Mouse (Mus musculus) midbrain, embryonic 11.5 days (tissue): Measurements from ENCODE around the gene Egfr. TPM values are rescaled to one million over a fixed set of nuclear protein-coding genes. Genes with fewer than 3 reads are reported as not detected.

ENCODE experiments used
- ATAC-seq: fragments of 200-750 bp; cut with Nextera tagmentation; 2 replicates; pipeline ENCODE4 v1.8.0; 2017; ENCODE audit warnings: moderate TSS enrichment, moderate library complexity; ENCODE audit not compliant: low FRiP score
- DNase-seq: peaks from one replicate; pipeline ENCODE4 v3.0.0; 2015; ENCODE audit warnings: low spot score; ENCODE audit errors: missing footprints
- H3K27ac ChIP-seq: fragments of 300-500 bp; sonication (generic); 2 replicates; pipeline ENCODE4 v1.5.1; 2014; ENCODE audit warnings: low read depth, low read length
- H3K27me3 ChIP-seq: fragments of 300-500 bp; sonication (generic); 2 replicates; pipeline ENCODE4 v1.6.1; 2014; ENCODE audit warnings: mild to moderate bottlenecking, low read length, moderate library complexity, mixed read lengths; ENCODE audit not compliant: control insufficient read depth, insufficient read depth
- H3K36me3 ChIP-seq: fragments of 300-500 bp; sonication (generic); 2 replicates; pipeline ENCODE4 v1.6.1; 2014; ENCODE audit warnings: mild to moderate bottlenecking, low read length, moderate library complexity, mixed read lengths; ENCODE audit not compliant: control insufficient read depth, insufficient read depth
- H3K4me1 ChIP-seq: fragments of 300-500 bp; sonication (generic); 2 replicates; pipeline ENCODE4 v1.6.1; 2014; ENCODE audit warnings: low read length; ENCODE audit not compliant: control insufficient read depth, insufficient read depth
- H3K4me2 ChIP-seq: fragments of 300-500 bp; sonication (generic); 2 replicates; pipeline ENCODE4 v1.6.1; 2014; ENCODE audit warnings: mild to moderate bottlenecking, moderate library complexity
- H3K4me3 ChIP-seq: fragments of 300-500 bp; sonication (generic); 2 replicates; pipeline ENCODE4 v1.5.1; 2014; ENCODE audit warnings: low read depth, low read length
- H3K9ac ChIP-seq: fragments of 300-500 bp; sonication (generic); 2 replicates; pipeline ENCODE4 v1.6.1; 2014; ENCODE audit warnings: low read length
- H3K9me3 ChIP-seq: fragments of 300-500 bp; sonication (generic); 2 replicates; pipeline ENCODE4 v1.6.1; 2016; ENCODE audit warnings: low read length; ENCODE audit not compliant: control insufficient read depth
- WGBS: fragments of 180-500 bp; shearing (Covaris S2); extraction: QIAGEN DNeasy Blood & Tissue Kit; methylation state at CpG from one replicate; pipeline ENCODE4 v1.1.7; 2014; 5-methylcytosine and 5-hydroxymethylcytosine counted together
- polyA plus RNA-seq: library from polyadenylated mRNA; unstranded; fragments of >200 nt; fragmentation: Nextera tagmentation; extraction: Ambion mirVana; gene quantifications from 2 replicates; pipeline ENCODE4 v1.2.1, GENCODE M21; 2014

Gene Egfr
- polyA plus RNA-seq, 1 experiment from 2014 or later = 4.5 TPM

DNA sequence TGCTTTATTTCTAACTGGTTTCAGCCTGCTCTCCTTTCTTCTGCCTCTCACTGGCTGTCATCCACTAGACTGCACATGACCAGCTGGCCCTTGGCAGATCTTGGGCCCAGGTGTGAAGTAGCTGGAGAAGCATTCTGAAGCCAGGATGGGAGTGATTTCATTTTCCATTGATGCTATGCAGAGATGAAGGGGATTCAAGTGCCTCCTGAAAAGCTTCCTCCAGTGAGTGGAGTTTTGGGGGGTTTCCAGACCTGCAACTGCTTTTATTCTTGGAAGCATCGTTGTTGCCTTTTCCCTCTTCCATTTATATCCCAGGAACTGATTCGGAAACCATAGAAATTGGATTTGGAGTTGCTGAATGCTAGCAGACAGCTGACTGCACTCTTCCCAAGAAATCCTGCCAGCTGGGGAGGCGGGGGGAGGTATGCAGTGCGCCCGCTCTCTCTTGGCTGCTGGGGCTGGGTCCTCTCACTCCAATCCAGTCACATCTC lies 80.0 kb downstream of the Egfr start:
- DNase-seq = no peak
- 77% methylated on average over 5 of the region's 5 CpGs for WGBS
- no peaks in the 10 kb centered on the region for H3K27me3 ChIP-seq
- no peak for ATAC-seq
- H3K4me2 ChIP-seq = no peak overlapping the region
- no peaks in the 10 kb centered on the region for H3K36me3 ChIP-seq
- no peak overlapping the region for H3K9ac ChIP-seq
- no peaks in the 10 kb centered on the region for H3K9me3 ChIP-seq
- no peaks in the 10 kb centered on the region for H3K4me1 ChIP-seq
- no peak overlapping the region for H3K4me3 ChIP-seq
- no peak overlapping the region for H3K27ac ChIP-seq

DNA sequence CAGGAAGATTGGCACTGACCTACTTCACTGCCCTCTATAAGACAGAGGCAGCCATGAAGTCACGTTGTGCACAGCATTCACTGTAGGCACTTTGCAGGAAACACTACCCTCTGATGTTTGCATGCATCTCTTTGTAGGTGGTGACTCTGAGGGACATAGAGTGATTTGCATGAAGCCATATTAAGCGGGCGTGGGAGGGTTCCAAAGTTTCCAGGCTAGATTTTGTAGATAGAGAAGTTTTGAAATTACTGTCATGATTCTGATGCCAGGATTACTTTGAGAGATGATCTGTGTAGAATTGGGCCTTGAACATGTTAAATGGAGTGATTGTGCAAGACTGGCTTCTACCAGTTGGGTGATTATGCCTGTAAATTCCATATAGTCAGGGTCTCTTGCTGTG lies 86.8 kb downstream of the Egfr start:
- Histone ChIP-seq H3K27me3 (no peaks in the 10 kb centered on the region), H3K27ac (no peak overlapping the region), H3K4me3 (no peak overlapping the region), H3K4me1 (no peaks in the 10 kb centered on the region), H3K36me3 (no peaks in the 10 kb centered on the region), H3K9me3 (no peaks in the 10 kb centered on the region), H3K4me2 (no peak overlapping the region), H3K9ac (no peak overlapping the region)
- ATAC-seq (no peak), DNase-seq (no peak)
- 89% methylated on average over 3 of the region's 3 CpGs for WGBS

DNA sequence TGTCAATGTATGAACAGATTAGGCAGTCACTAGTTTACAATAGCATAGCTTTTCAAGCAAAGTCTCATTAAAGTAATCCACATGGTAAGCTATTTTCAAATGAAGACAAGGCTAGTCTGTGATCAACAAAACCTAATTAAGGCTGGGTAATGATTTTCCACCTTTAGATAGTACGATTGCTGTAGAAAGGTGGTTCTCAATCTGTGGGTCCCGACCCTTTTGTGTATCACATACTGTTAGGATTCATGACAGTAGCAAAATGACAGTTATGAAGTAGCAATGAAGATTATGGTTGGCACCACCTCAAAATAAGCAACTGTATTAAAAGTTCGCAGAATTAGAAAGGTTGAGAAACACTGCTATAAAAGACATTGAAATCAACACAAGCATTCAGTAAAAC lies 90.9 kb downstream of the Egfr start:
- Histone ChIP-seq H3K27me3 (no peaks in the 10 kb centered on the region), H3K4me1 (no peaks in the 10 kb centered on the region), H3K27ac (no peak overlapping the region), H3K4me3 (no peak overlapping the region), H3K36me3 (no peaks in the 10 kb centered on the region), H3K4me2 (no peak overlapping the region), H3K9me3 (no peaks in the 10 kb centered on the region), H3K9ac (no peak overlapping the region)
- 95% methylated on average over 3 of the region's 3 CpGs for WGBS
- DNase-seq (no peak), ATAC-seq (no peak)

DNA sequence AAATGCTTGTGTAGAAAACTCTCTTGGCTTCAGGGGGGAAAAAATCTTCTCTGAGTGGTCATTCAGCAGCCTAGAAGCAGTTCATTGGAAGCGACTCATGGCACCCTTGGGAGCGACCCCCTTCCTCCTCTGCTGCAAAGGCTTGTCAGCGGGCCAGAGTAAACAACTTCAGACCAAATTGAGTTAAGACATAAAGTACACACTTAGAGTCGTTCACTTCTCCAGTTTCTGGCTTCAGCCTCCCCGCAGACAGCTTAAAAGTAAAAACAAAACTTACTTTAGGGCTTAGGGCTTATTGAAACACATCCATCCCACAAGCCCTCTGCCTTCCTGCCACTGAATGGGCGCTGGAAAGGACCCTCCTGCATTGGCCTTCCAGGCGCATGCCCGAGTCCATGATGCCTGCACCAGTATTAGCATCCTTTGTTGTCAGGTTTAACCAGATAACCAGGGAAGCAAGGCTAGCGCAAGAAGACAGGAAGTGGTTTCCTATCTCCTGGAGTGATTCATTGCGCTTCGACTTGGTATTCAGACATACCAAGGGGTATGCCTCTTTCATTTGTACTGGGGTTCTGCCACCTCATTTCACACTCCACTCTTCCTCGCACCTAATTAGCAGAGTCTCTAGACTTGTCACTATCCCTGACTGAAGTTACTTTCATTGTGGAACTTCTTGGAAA lies 92.0 kb downstream of the Egfr start:
- 68% methylated on average over 12 of the region's 12 CpGs for WGBS
- DNase-seq (no peak), ATAC-seq (no peak)

DNA sequence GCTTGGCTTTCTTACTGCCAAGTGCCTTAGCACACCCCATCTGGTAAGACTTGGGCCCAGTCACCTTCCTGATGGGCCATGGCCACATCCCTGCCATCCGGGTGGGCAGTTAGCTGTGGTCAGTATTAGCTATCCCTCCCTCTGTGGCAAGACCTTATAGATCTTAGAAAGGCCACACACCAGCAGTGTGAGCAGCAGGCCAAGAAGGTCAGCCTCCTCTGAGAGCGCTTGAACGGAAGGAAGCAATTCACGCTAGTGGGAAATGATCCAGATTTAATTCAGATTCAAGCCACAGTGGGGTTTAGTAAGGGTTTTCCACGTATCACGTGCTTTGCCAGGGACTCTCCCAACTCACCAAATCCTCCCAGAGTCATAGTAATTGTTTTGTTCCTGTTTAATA lies 96.9 kb downstream of the Egfr start:
- no peak overlapping the region for H3K9ac ChIP-seq
- no peak for DNase-seq
- 0 out of 2 replicates have a peak, but pooled peaks cover 3% of the 10 kb centered on the region for H3K4me1 ChIP-seq
- no peak for ATAC-seq
- WGBS = 46% methylated on average over 6 of the region's 6 CpGs
- no peaks in the 10 kb centered on the region for H3K36me3 ChIP-seq
- H3K9me3 ChIP-seq = no peaks in the 10 kb centered on the region
- no peak overlapping the region for H3K4me2 ChIP-seq
- H3K27me3 ChIP-seq = no peaks in the 10 kb centered on the region
- H3K4me3 ChIP-seq = no peak overlapping the region
- H3K27ac ChIP-seq = no peak overlapping the region

More for the DNA sequence above, 92.0 kb downstream of the Egfr start:
- no peak overlapping the region for H3K27ac ChIP-seq
- H3K9me3 ChIP-seq = no peaks in the 10 kb centered on the region
- no peaks in the 10 kb centered on the region for H3K27me3 ChIP-seq
- no peaks in the 10 kb centered on the region for H3K36me3 ChIP-seq
- no peak overlapping the region for H3K9ac ChIP-seq
- no peak overlapping the region for H3K4me3 ChIP-seq
- 0 out of 2 replicates have a peak, but pooled peaks cover 3% of the 10 kb centered on the region for H3K4me1 ChIP-seq
- H3K4me2 ChIP-seq = no peak overlapping the region

DNA sequence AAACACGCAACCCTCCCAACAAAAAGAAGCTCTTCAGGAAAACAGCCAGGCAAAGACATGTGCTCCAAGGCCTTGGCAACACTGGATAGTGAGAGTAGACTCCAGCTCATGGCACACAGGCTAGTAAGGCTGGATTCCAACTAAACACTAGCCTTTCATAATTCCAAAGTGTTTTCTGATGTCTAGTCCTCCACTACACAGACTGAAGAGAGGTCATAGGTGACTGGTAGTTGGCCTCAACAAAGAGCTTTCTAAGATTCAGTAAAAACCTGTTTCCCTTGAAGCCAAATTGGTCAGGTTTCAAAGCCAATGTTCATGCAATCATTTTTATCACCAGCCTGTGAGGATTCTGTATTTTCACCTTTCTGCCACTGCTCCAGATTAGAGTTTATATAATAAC lies 99.4 kb downstream of the Egfr start:
- no peaks in the 10 kb centered on the region for H3K36me3 ChIP-seq
- 0 out of 2 replicates have a peak, but pooled peaks cover 3% of the 10 kb centered on the region for H3K4me1 ChIP-seq
- no peak overlapping the region for H3K4me3 ChIP-seq
- H3K27me3 ChIP-seq = no peaks in the 10 kb centered on the region
- 88% methylated on average over 1 of the region's 1 CpGs for WGBS
- ATAC-seq = no peak
- H3K27ac ChIP-seq = no peak overlapping the region
- H3K9me3 ChIP-seq = no peaks in the 10 kb centered on the region
- no peak overlapping the region for H3K9ac ChIP-seq
- DNase-seq = no peak
- no peak overlapping the region for H3K4me2 ChIP-seq

DNA sequence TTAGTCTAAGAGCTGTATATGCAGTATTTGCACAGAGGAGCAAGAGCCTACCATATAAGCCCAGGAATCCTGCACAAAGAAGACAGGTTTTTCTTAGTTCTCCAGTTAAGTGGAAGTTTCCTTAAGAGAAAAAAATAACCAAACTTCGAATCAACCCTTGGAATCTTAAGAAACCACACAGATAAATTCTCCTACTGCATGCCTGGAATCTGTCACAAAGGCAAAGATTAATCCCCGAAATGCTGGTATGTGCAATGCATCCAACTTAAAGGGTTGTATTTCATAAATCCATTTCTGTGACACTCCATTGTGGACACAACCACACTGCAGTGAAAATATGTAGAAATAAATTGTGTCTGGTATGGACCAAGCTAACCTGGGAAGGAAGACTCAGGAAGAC lies 102.1 kb downstream of the Egfr start:
- WGBS = 80% methylated on average over 2 of the region's 2 CpGs

DNA sequence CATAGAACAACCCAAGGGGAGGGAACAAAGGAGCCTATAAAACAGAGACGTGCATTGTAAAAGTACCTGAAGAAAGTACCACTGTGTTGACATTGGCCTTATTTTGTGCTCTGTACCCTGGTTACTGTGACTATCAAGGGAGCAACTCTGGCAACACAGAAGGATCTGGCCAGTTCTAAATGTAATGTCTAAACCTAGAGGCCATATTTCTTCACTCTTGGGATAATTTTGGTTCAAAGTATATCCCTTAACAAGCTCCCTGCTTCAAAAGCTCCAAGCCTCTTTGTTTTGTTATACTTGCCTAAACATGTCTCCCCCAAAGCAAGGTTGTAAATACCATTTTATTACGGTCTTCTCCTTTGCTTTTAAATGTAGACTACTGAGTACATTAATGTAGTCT lies 105.3 kb downstream of the Egfr start:
- WGBS = 84% methylated on average over 2 of the region's 2 CpGs
- ATAC-seq (no peak), DNase-seq (no peak)
- no peaks in the 10 kb centered on the region for H3K9me3 ChIP-seq
- no peaks in the 10 kb centered on the region for H3K4me1 ChIP-seq
- no peak overlapping the region for H3K4me3 ChIP-seq
- H3K4me2 ChIP-seq = no peak overlapping the region
- H3K36me3 ChIP-seq = no peaks in the 10 kb centered on the region
- no peak overlapping the region for H3K27ac ChIP-seq
- H3K27me3 ChIP-seq = no peaks in the 10 kb centered on the region
- no peak overlapping the region for H3K9ac ChIP-seq

More for the DNA sequence above, 102.1 kb downstream of the Egfr start:
- Histone ChIP-seq H3K9me3 (no peaks in the 10 kb centered on the region), H3K4me1 (no peaks in the 10 kb centered on the region), H3K4me2 (no peak overlapping the region), H3K27me3 (no peaks in the 10 kb centered on the region), H3K36me3 (no peaks in the 10 kb centered on the region), H3K27ac (no peak overlapping the region), H3K4me3 (no peak overlapping the region), H3K9ac (no peak overlapping the region)
- ATAC-seq (no peak), DNase-seq (no peak)

DNA sequence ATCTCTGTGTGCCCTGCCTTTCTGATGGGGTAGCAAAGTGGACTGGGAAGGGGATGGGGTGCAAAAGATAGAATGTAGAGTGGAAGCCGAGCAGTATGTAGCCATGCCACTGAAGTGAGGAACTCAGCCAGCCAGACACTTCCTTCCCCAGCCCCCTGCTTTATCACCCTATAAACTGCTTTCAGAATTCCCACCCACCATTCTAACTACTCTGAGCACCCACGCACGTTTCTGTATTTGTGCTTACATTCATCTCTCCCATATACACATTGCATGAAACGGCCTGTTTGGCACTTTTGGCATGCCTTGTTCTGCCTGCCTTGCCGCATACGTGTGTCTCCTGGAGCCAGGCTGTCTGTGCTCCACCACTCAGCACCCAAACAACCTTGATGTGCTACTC lies 109.0 kb downstream of the Egfr start:
- DNase-seq = no peak
- 87% methylated on average over 6 of the region's 6 CpGs for WGBS
- no peaks in the 10 kb centered on the region for H3K9me3 ChIP-seq
- no peak overlapping the region for H3K4me2 ChIP-seq
- no peak overlapping the region for H3K9ac ChIP-seq
- H3K4me1 ChIP-seq = no peaks in the 10 kb centered on the region
- no peaks in the 10 kb centered on the region for H3K36me3 ChIP-seq
- ATAC-seq = no peak
- no peak overlapping the region for H3K4me3 ChIP-seq
- H3K27me3 ChIP-seq = no peaks in the 10 kb centered on the region
- no peak overlapping the region for H3K27ac ChIP-seq
